Mouse (Mus musculus) E14TG2a.4 (cell line): ENCODE results near the gene Cwf19l2.
"Not testable (repeated sequence)": the region's sequence is repeated elsewhere in the genome, so short reads cannot be mapped to it uniquely, and the experiment has no call there.

Experiments
- H3K27me3 ChIP-seq: 2 replicates; pipeline ENCODE4 v1.6.1; 2014; ENCODE audit warnings: low read length, control low read depth; ENCODE audit not compliant: insufficient read depth
- H3K36me3 ChIP-seq: 2 replicates; pipeline ENCODE4 v1.6.1; 2014; ENCODE audit warnings: low read length, control low read depth; ENCODE audit not compliant: insufficient read depth
- H3K4me1 ChIP-seq: replicated peaks from 2 replicates; pipeline ENCODE4 v1.6.1; 2014; ENCODE audit warnings: low read depth, low read length, control low read depth
- H3K4me3 ChIP-seq: replicated peaks from 2 replicates; pipeline ENCODE4 v1.5.1; 2014; ENCODE audit warnings: mild to moderate bottlenecking, low read length
- H3K9me3 ChIP-seq: 2 replicates; pipeline ENCODE4 v1.6.1; 2014; ENCODE audit warnings: low read length, control low read depth
- CTCF ChIP-seq: conservative IDR thresholded peaks from 2 replicates; pipeline ENCODE4 v1.5.1; 2014; ENCODE audit warnings: low read length
- NANOG ChIP-seq: IDR thresholded peaks from 2 replicates; pipeline ENCODE4 v1.6.1; 2014; ENCODE audit warnings: borderline replicate concordance, low read length, mixed read lengths
- POU5F1 ChIP-seq: IDR thresholded peaks from 2 replicates; pipeline ENCODE4 v1.6.1; 2014; ENCODE audit warnings: low read length, borderline replicate concordance

Cwf19l2 gene

DNA sequence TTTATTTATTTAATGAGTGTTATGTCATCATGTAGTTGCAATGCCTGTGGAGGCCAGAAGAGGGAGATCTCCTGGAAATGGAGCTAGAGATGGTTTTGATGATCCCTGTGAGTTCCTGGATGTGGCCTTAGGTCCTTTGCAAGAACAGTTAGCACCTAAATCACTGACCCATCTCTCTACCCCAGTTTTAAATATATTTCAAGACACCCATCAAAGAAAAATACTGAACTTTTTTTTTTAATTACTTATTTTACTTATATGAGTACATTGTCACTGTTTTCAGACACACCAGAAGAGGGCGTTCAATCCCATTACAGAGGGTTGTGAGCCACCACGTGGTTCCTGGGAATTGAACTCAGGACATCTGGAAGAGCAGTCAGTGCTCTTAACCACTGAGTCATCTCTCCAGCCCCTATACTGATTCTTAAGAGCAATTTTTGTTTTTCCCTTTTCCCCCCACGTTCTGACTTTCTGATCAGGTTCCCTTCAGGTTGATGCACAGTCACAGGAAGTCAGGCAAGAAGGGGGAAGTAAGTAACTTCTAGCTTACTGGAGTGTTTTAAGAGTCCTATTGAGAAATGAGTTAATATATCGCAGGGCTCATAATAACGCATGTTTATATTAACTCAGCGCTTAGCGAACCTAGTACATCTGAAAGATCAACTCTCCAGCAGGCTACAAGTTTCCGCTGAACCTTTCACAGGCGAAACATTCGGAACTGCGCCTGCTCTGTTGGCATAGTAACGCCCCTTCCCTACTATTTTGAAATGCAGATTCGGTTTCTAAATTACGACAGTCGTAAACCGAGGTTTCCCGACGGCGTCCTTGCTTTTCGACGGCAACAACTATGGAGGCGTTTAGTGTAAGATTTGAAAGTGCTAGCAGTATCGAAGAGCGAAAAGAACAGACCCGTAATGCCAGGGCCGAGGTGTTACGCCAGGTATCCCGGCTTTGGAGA lies at the start of gene Cwf19l2:
Gene Cwf19l2 (plus strand): TSS at position 342 of the 958 bp plus-strand sequence.
- peak; percentile 62 for TF ChIP-seq CTCF
- TF ChIP-seq NANOG: no peak
- Histone ChIP-seq H3K4me3 (peak within 1 kb of the TSS; percentile 89), H3K36me3 (no peaks in the 10 kb centered on the region; the same call in 1 of the 2 replicates), H3K4me1 (peaks cover 18% of the 10 kb centered on the region), H3K27me3 (no peaks in the 10 kb centered on the region), H3K9me3 (no peaks in the 10 kb centered on the region)

DNA sequence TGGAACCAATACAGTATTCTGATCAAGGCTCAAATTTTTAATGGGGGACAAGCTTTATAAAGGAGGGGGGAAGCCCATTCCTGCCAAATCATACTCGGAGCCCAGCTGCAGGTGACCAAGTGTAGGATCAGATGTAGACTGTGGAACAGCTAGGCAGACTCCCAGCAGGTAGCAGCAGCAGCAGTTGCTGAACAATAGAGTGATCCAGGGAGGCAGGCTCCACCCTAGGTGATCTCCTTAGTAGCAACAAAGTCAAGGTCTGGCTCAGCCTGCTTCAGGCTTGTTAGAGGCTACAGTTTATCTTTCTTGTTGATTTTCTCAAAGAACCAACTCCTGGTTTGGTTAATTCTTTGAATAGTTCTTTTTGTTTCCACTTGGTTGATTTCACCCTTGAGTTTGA lies 27.1 kb upstream of the Cwf19l2 start:
- TF ChIP-seq NANOG: peak; percentile 68; the same call in 1 of the 2 replicates
- not testable (repeated sequence) for H3K27me3 ChIP-seq, H3K9me3 ChIP-seq, H3K36me3 ChIP-seq
- peaks cover 48% of the 10 kb centered on the region for H3K4me1 ChIP-seq
- peak overlapping the region; percentile 45 for H3K4me3 ChIP-seq

DNA sequence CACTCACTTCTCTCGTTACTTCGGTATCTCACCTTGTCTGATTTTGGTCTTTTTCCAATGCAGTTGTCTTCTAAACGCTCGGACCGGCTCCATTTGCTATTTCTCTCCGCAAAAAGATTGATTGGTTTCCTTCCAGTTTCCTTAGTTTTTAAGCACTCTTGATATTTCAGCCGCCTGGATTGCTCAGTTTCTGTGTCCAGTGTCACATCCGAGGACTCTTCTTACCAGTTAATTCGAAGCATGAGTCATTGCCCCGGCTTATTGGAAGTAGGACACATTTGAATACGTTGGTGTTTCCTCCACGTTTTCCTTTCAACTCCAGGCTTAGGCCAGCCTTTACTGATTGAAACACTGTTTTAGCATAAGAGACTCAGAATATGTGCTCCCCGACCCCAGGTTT lies 980 bp downstream of the Cwf19l2 start:
- H3K9me3 ChIP-seq: no peaks in the 10 kb centered on the region
- H3K4me3 ChIP-seq: peak overlapping the region; percentile 89
- H3K4me1 ChIP-seq: peaks cover 18% of the 10 kb centered on the region
- TF ChIP-seq NANOG (no peak), POU5F1 (no peak), CTCF (no peak)
- H3K27me3 ChIP-seq: no peaks in the 10 kb centered on the region
- no peaks in the 10 kb centered on the region; the same call in 1 of the 2 replicates for H3K36me3 ChIP-seq

DNA sequence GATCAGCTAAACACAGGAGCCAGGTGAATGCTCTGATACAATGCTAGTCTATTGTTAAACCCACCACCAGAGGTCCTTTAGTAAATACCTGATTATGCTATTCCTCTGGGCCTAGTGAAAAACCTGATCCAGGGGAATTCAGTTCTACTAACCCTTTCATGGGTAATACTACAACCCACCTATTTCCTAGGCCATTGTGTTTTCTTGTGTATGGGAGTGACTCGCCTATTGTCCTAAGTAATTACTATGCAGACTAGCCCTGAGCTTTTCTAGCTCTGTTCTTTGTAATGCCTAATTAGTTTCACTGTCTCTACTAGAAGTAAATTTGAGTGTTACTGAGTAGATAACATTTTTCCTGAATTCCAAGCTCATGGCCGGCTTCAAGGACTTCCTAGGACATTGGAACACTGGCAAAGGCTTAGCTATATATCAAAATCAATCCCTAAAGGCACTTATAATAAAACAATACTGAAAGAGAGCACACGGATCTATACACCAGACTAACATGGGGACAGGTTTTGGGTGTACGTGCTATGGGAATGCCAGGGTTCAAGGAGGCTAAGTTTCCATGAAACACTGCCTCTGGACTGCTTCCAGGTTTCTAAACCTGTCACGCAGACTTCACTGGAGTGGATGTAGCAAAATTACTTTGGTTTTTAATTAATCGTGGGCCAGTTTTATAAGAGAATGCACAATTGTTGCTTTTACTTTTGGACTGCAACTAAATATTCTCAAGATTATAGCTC lies 36.3 kb downstream of the Cwf19l2 start:
- peaks cover 32% of the 10 kb centered on the region for H3K4me1 ChIP-seq
- H3K4me3 ChIP-seq, H3K27me3 ChIP-seq, H3K9me3 ChIP-seq, H3K36me3 ChIP-seq: not testable (repeated sequence)
- peak; percentile 95 for TF ChIP-seq NANOG

DNA sequence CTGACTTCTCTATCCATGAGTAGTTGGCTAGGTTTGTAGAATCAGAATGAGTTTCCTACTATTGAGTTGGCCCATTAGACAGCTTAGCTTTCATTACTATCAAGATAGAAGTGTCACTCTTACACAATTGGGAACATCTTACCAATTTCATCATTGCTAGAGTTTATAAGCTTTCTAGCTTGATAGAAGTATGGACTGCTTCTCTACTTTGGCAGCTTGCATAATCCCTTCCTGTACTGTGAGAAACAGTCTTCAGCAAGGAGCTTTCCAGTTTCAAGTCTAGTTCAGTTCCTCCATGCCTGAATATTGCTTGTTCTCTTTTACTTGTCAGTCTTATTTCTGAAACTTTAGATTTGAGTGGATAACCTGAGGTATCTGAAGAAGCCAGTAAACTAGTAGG lies 68.5 kb downstream of the Cwf19l2 start:
- peaks cover 48% of the 10 kb centered on the region for H3K36me3 ChIP-seq
- TF ChIP-seq NANOG (no peak), POU5F1 (no peak), CTCF (no peak)
- H3K4me1 ChIP-seq: no peaks in the 10 kb centered on the region
- no peak overlapping the region for H3K4me3 ChIP-seq
- H3K9me3 ChIP-seq: no peaks in the 10 kb centered on the region
- no peaks in the 10 kb centered on the region for H3K27me3 ChIP-seq

DNA sequence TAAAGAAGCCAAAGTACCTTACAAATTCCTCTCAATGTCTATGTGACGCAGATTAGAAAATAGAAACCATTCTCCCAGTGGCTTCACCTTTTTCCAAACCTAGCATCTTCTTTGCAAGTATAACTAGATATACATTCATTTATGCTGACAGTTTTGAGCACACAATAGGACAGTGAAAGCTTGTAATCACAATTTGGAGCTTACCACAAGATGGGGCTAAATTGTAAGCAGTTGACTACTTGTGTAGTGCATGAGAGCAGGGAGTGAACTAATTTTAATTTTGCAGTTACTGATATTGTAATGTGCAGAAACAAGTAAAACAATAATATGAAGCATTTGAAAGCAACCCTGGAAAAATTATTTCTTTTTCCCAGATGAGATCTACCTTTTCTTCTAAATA lies 115.3 kb downstream of the Cwf19l2 start:
- no peak for TF ChIP-seq POU5F1
- no peak for TF ChIP-seq NANOG
- TF ChIP-seq CTCF: no peak
- H3K36me3 ChIP-seq: no peaks in the 10 kb centered on the region
- no peaks in the 10 kb centered on the region for H3K9me3 ChIP-seq
- H3K27me3 ChIP-seq: no peaks in the 10 kb centered on the region
- H3K4me3 ChIP-seq: no peak overlapping the region
- peaks cover 11% of the 10 kb centered on the region for H3K4me1 ChIP-seq

DNA sequence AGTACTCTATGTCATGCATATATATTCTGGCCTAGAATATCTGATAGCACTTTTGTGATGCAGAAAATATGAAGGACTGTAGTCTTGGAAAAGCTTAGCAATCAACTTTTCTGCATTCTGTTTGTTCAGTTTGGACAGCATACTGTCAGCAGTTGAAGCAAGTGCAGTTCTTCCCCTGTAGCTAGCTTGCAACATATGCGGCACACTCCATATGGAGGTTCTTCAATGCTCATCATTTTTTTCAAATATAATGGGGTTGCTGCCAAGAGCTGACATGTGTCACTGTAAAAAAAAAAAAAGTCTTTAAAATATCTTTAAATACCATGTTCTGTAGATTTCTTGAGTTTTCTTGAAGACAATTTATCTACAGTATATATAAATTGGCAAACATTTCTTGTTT lies 115.8 kb downstream of the Cwf19l2 start:
- H3K36me3 ChIP-seq: no peaks in the 10 kb centered on the region
- peaks cover 16% of the 10 kb centered on the region for H3K4me1 ChIP-seq
- H3K27me3 ChIP-seq: no peaks in the 10 kb centered on the region
- H3K9me3 ChIP-seq: no peaks in the 10 kb centered on the region
- no peak overlapping the region for H3K4me3 ChIP-seq
- no peak for TF ChIP-seq NANOG
- no peak for TF ChIP-seq CTCF
- TF ChIP-seq POU5F1: no peak

DNA sequence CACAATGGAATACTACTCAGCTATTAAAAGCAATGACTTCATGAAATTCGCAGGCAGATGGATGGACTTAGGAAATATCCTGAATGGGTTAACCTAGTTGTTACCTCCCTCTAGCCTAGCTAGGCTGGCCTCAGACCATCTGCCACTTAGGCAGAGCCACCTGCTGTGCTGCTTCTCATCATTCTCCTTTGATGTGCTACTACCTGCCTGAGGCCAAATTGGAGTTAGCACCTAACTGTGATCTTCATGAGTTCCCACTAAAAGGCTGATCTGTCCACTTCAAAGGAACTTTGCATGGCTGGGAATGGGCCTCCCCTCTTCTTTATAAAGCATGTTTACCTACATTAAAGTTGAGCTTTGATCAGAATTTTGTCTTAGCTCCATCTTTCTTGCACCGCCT lies 117.6 kb downstream of the Cwf19l2 start:
- TF ChIP-seq POU5F1 (no peak), NANOG (peak; percentile 36; the same call in 1 of the 2 replicates)
- peaks cover 7% of the 10 kb centered on the region for H3K9me3 ChIP-seq

More for the DNA sequence above, 117.6 kb downstream of the Cwf19l2 start:
- Histone ChIP-seq H3K4me3 (no peak overlapping the region), H3K27me3 (no peaks in the 10 kb centered on the region), H3K36me3 (no peaks in the 10 kb centered on the region), H3K4me1 (peaks cover 24% of the 10 kb centered on the region)
